Mouse (Mus musculus): ENCODE measurements around the gene Sqor.

Gene Sqor

DNA sequence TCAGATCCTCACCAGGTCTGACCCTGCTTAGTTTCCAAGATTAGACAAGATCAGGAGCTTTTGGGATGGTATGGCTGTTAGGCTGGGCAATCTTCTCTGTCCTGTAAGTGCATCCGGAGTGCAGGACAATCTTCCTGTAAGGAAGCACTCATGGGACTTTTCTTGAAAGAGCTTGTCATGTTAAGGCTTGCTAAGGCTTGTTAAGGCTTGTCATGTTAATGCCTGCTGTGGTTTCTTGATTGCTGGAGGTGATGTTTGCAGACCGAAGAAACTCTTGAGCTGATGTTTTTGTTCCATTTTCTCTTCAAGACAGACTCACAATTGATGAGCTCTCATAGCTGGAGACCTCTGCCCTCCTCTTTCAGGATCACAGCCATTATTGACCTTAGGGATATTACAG is 21.1 kb downstream of the Sqor start:
- DNase-seq = no peak

DNA sequence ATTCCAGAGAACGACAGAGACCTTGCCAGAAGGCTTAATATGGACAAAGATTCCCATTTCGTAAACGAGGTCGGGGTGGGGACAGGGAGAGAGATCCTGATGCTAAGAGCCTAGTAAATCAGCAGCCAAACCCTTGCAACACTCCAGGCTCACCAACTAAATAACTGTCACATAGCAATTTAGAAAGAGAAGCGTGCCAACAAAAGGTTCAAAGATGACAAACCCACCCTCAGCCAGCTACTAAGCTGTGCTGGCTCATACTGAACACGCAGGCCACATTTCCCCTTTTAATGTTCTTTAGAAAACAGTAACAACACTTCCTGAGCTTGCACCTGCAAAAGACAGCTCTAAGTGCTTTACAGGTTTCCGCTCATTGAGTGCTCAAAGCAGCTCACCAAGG is 24.3 kb downstream of the Sqor start:
- no peak for DNase-seq

DNA sequence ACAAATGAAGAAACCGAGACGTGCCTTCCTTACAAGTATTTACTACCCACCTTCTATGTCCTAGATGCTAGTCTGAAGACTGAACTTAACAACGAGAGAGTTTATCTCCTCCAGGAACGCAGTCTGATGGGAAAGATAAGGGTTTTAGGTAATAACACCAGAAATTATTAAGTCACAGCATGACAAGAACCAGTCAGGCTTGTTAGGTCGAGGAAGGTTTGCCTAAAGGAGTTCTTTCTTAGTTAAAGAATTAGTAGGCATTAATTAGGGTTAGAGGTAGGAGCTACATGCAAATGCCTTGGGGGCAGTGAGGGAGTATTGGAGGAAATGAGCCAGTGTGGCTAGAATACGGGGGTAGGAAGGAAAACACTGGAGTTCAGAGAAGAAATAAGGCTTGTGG is 24.7 kb downstream of the Sqor start:
- DNase-seq = no peak

GRCm38 (mm10) chr2:122804392-122804791 is 39.4 kb downstream of the Sqor start:
- no peak for DNase-seq

DNA sequence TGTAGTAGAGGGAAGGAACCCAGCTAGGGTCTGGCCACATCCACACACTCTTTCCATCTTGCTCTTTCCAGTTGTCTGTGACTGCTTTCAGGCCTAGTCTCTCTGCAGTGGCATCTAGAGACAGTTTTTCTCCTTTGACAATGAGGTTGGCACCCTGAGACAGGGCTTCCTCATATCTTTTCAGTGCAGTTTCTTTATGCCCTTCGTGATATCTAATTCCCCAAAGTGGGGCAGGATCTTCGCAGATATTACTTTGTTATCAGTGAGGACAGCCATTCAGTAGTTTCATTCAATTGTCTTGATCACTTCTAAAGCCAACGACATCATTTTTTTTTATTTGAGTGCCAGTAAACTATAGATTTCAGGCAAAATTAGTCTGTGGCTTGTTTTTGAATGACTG is 41.0 kb downstream of the Sqor start:
- DNase-seq = no peak

DNA sequence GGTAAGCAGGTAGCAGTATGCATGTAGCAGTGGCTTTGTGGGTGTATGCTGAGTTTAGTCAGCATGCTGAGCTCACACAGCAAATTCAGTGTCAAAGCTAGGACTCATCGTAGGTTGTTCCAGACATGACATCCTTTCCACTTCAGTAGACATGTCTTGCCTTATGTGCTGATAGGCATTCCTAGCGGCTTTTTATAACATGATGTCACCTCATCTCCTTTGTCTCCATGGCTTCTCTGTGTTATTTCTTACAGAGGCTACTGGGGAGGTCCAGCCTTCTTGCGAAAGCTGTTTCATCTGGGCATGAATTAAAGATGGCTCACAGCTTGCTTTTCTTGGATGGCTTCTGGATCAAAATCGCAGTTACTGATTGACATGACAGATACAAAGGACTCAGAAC is 44.0 kb downstream of the Sqor start:
- DNase-seq = no peak

DNA sequence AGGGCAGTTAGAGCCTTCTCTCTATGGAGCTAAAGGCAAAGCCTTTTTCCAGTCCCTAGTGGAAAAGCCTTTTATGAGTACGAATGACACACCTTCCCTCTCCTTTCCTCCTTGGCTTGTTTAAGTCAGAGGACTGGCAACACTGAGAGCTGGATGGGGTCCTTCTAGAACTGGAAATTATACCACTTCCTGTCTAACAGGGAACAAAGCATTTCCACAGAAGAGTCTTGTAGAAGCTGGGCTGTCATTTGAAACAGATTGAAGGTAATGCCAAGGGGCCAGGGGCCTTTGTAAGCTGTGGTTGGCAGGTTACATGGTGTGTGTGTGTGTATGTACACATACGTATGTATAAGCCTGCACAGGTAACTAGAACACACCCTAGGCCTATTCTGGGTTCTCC is 51.9 kb downstream of the Sqor start:
- DNase-seq = no peak

GRCm38 (mm10) chr2:122821246-122821645 is 56.2 kb downstream of the Sqor start:
- DNase-seq = no peak

DNA sequence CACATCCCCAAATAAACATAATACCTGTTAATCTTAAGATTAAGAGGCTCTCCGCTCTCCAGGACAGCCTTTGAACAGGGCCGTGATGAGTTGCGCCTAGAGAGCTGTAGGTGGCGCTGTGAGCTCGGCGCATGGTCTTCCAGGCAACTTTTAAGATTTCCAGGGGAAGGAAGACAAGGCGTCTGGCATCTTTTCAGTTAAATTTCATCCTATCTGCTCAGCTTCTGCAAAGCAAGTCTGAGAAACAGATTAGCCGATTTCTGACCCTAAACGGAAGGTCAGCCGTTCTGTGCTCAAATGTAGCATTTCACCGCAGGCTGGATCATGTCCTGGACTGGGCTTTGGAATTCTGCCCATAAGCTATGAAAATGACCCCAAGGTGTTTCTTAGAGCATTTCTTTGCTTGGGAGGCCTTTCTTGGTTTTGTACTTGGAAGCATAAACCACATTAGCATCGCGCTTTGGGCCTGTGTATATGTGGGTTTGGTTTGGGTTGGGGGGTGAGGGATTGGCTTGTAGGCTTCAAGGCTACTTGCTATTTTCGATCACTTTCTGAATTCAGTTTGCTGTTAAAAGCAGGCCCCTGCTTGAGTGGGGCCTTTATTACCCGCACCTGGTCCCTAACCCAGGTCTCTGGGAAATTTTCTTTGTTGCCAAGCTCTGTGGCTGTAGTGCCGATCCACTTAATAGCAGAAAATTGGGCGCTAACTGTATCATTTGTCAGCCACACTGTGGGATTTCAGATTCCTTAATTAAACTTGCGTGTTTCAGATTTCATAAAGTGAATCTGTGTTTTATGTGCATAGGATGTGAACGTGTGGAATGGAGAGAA is 60.6 kb downstream of the Sqor start:
- DNase-seq = peak; percentile 20

GRCm38 (mm10) chr2:122826302-122826701 is 61.3 kb downstream of the Sqor start:
- no peak for DNase-seq

DNA sequence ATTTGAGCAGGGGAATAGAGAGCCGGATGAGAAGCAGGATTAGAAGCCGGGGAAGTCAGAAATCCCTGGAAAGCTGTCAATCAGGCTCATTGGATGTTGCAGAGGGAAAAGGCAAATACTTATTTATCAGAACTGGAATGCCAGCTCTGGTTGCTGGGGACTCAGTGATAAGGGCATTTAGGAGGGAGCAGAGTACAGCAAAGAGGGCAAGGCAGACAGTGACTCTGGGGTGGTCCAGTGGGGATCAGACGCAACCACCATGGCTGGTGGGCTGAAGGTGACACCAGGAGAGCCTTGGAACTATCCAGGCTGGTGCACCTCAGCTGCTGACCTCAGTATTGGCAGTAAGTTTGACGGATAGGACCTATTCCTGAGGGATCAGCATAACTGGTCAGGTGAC is 89.6 kb downstream of the Sqor start:
- no peak for DNase-seq

GRCm38 (mm10) chr2:122855354-122855753 is 90.3 kb downstream of the Sqor start:
- no peak for DNase-seq

All from cerebellum, adult 8-10 months (tissue).